Mouse (Mus musculus) myocyte (in vitro differentiated cells): ENCODE data around the gene Lrrc57.

ENCODE experiments used
- POLR2A ChIP-seq: IDR thresholded peaks from one replicate; pipeline ENCODE4 v1.6.1; 2011; ENCODE audit warnings: low read depth, mild to moderate bottlenecking, control low read depth, moderate library complexity; ENCODE audit not compliant: insufficient read length
- USF1 ChIP-seq: IDR thresholded peaks from one replicate; pipeline ENCODE4 v1.6.1; 2011; ENCODE audit warnings: low read depth, mild to moderate bottlenecking, control low read depth, moderate library complexity

GRCm38 (mm10) chr2:120575978-120576377 is 33.3 kb downstream of the Lrrc57 start:
- TF ChIP-seq POLR2A (no peak), USF1 (no peak)
